Mouse (Mus musculus) kidney, adult 2 months (tissue): ENCODE results near the gene Ankrd27.

Experiments
- CTCF ChIP-seq: fragments of 200-500 bp; conservative IDR thresholded peaks from 2 replicates; pipeline ENCODE4 v1.5.1; 2011; ENCODE audit warnings: low read depth, mild to moderate bottlenecking, control low read depth, low read length, moderate library complexity, mixed read lengths; ENCODE audit not compliant: insufficient read depth, insufficient read length
- POLR2A ChIP-seq: fragments of 200-500 bp; IDR thresholded peaks from one replicate; pipeline ENCODE4 v1.6.1; 2011; ENCODE audit warnings: low read depth, low read length, control low read depth

DNA sequence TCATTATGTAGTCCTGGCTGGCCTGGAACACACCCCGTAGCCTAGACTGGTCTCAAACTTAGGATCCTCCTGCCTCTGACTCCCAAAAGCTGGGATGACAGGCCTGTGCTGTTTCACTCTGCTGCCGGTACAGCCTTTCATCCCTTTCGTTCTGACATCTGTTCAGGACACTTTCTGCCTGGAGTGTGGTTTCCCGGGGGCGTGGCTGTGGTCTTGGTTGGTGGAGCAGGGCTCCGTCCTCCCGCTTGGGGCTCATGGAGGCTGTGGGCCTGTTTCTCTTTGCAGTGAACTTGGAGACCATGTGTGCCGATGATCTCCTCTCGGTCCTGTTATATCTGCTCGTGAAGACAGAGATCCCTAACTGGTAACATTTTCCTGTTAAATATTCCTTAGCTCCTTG, 20.8 kb downstream of the Ankrd27 start:
- TF ChIP-seq CTCF (no peak), POLR2A (no peak)
